Mouse (Mus musculus) midbrain, embryonic 10.5 days (tissue): ENCODE results near the gene Mthfd2. TPM values are rescaled to one million over a fixed set of nuclear protein-coding genes. Genes with fewer than 3 reads are reported as not detected.
A peak's percentile ranks its signal among the peaks of the same experiment; 100 is the strongest.
"Not testable (repeated sequence)": the region's sequence is repeated elsewhere in the genome, so short reads cannot be mapped to it uniquely, and the experiment has no call there.

Source experiments
- DNase-seq: peaks from one replicate; pipeline ENCODE4 v3.0.0-alpha.2; 2017; ENCODE audit warnings: low spot score
- H3K27ac ChIP-seq: fragments of 300-500 bp; sonication (generic); replicated peaks from 2 replicates; pipeline ENCODE4 v1.5.1; 2016; ENCODE audit warnings: mild to moderate bottlenecking
- H3K27me3 ChIP-seq: fragments of 300-500 bp; sonication (generic); 2 replicates; pipeline ENCODE4 v1.6.1; 2016; ENCODE audit warnings: low read depth, mild to moderate bottlenecking; ENCODE audit not compliant: poor library complexity, severe bottlenecking
- H3K36me3 ChIP-seq: fragments of 300-500 bp; sonication (generic); 2 replicates; pipeline ENCODE4 v1.6.1; 2016; ENCODE audit warnings: mild to moderate bottlenecking, moderate library complexity
- H3K4me1 ChIP-seq: fragments of 300-500 bp; sonication (generic); 2 replicates; pipeline ENCODE4 v1.6.1; 2016
- H3K4me3 ChIP-seq: fragments of 300-500 bp; sonication (generic); 2 replicates; pipeline ENCODE4 v1.5.1; 2016; ENCODE audit warnings: mild to moderate bottlenecking, moderate library complexity
- H3K9me3 ChIP-seq: fragments of 300-500 bp; sonication (generic); replicated peaks from 2 replicates; pipeline ENCODE4 v1.6.1; 2016; ENCODE audit warnings: mild to moderate bottlenecking
- WGBS: fragments of 180-500 bp; shearing (Covaris S2); methylation state at CpG from one replicate; pipeline ENCODE4 v1.1.7; 2016; 5-methylcytosine and 5-hydroxymethylcytosine counted together
- polyA plus RNA-seq: library from polyadenylated mRNA; unstranded; fragments of >200 nt; fragmentation: Nextera tagmentation; extraction: Ambion mirVana; gene quantifications from 2 replicates; pipeline ENCODE4 v1.2.1, GENCODE M21; 2016

Gene Mthfd2
- polyA plus RNA-seq, 1 experiment from 2014 or later: 64.0 TPM

- H3K4me3 ChIP-seq: no peak overlapping the region
- 86% methylated on average over 7 of the region's 7 CpGs for WGBS
- no peaks in the 10 kb centered on the region for H3K9me3 ChIP-seq
- H3K36me3 ChIP-seq: peaks cover 45% of the 10 kb centered on the region
- no peak overlapping the region for H3K27ac ChIP-seq
- no peak for DNase-seq
- no peaks in the 10 kb centered on the region for H3K27me3 ChIP-seq
- peaks cover 30% of the 10 kb centered on the region for H3K4me1 ChIP-seq
Observed at GRCm38 (mm10) chr6:83351490-83352160, 25.9 kb upstream of the Mthfd2 start.

- H3K27ac ChIP-seq: no peak overlapping the region; the same call in 1 of the 2 replicates
- no peaks in the 10 kb centered on the region for H3K9me3 ChIP-seq
- WGBS: 89% methylated on average over 16 of the region's 16 CpGs
- H3K4me3 ChIP-seq: peak overlapping the region; percentile 94; the same call in 1 of the 2 replicates
- H3K36me3 ChIP-seq: peaks cover 40% of the 10 kb centered on the region
- H3K27me3 ChIP-seq: no peaks in the 10 kb centered on the region
- H3K4me1 ChIP-seq: peaks cover 30% of the 10 kb centered on the region
- no peak for DNase-seq
Observed at GRCm38 (mm10) chr6:83350851-83351405, 25.2 kb upstream of the Mthfd2 start.

GRCm38 (mm10) chr6:83350172-83350571, 24.5 kb upstream of the Mthfd2 start:
- no peak for DNase-seq
- peaks cover 32% of the 10 kb centered on the region for H3K36me3 ChIP-seq
- H3K27ac ChIP-seq: peak overlapping the region; percentile 95
- peaks cover 30% of the 10 kb centered on the region for H3K4me1 ChIP-seq
- no peaks in the 10 kb centered on the region for H3K9me3 ChIP-seq
- H3K27me3 ChIP-seq: no peaks in the 10 kb centered on the region
- 87% methylated on average over 7 of the region's 7 CpGs for WGBS
- H3K4me3 ChIP-seq: peak overlapping the region; percentile 94

GRCm38 (mm10) chr6:83349274-83349958, 23.7 kb upstream of the Mthfd2 start:
- peaks cover 25% of the 10 kb centered on the region for H3K36me3 ChIP-seq
- no peaks in the 10 kb centered on the region for H3K27me3 ChIP-seq
- no peaks in the 10 kb centered on the region for H3K9me3 ChIP-seq
- WGBS: under 1% methylated on average over 53 of the region's 53 CpGs
- peak; percentile 90 for DNase-seq
- H3K4me3 ChIP-seq: peak overlapping the region; percentile 94
- peaks cover 30% of the 10 kb centered on the region for H3K4me1 ChIP-seq
- H3K27ac ChIP-seq: peak overlapping the region; percentile 95

GRCm38 (mm10) chr6:83348873-83349272, 23.2 kb upstream of the Mthfd2 start, which contains the start of gene Bola3:
Gene Bola3 (plus strand): TSS chr6:83349147.
- DNase-seq: no peak
- no peaks in the 10 kb centered on the region for H3K9me3 ChIP-seq
- WGBS: 37% methylated on average over 6 of the region's 6 CpGs
- peaks cover 30% of the 10 kb centered on the region for H3K4me1 ChIP-seq
- H3K36me3 ChIP-seq: peaks cover 22% of the 10 kb centered on the region
- no peaks in the 10 kb centered on the region for H3K27me3 ChIP-seq
- H3K27ac ChIP-seq: peak within 1 kb of the TSS; percentile 95
- peak within 1 kb of the TSS; percentile 94 for H3K4me3 ChIP-seq

GRCm38 (mm10) chr6:83347916-83348315, 22.2 kb upstream of the Mthfd2 start:
- Histone ChIP-seq H3K27me3 (no peaks in the 10 kb centered on the region), H3K4me3 (no peak overlapping the region), H3K36me3 (peaks cover 20% of the 10 kb centered on the region), H3K4me1 (peaks cover 30% of the 10 kb centered on the region), H3K9me3 (no peaks in the 10 kb centered on the region), H3K27ac (no peak overlapping the region)
- no peak for DNase-seq
- WGBS: 87% methylated on average over 3 of the region's 3 CpGs

- H3K36me3 ChIP-seq: peaks cover 37% of the 10 kb centered on the region
- peaks cover 17% of the 10 kb centered on the region for H3K4me1 ChIP-seq
- not testable (repeated sequence) for H3K27ac ChIP-seq, DNase-seq, H3K9me3 ChIP-seq, H3K27me3 ChIP-seq, H3K4me3 ChIP-seq
- WGBS: 94% methylated on average over 8 of the region's 8 CpGs
Observed at GRCm38 (mm10) chr6:83345285-83345684, 19.6 kb upstream of the Mthfd2 start.

- Histone ChIP-seq H3K27me3 (no peaks in the 10 kb centered on the region), H3K27ac (no peak overlapping the region), H3K9me3 (no peaks in the 10 kb centered on the region), H3K36me3 (peaks cover 60% of the 10 kb centered on the region), H3K4me3 (no peak overlapping the region), H3K4me1 (no peaks in the 10 kb centered on the region)
- WGBS: 93% methylated on average over 2 of the region's 2 CpGs
- DNase-seq: no peak
Observed at GRCm38 (mm10) chr6:83342957-83343356, 17.2 kb upstream of the Mthfd2 start.

GRCm38 (mm10) chr6:83341387-83341786, 15.7 kb upstream of the Mthfd2 start:
- DNase-seq: no peak
- Histone ChIP-seq H3K27ac (no peak overlapping the region), H3K36me3 (peaks cover 76% of the 10 kb centered on the region), H3K27me3 (no peaks in the 10 kb centered on the region), H3K9me3 (no peaks in the 10 kb centered on the region), H3K4me3 (no peak overlapping the region), H3K4me1 (no peaks in the 10 kb centered on the region)
- WGBS: 88% methylated on average over 3 of the region's 3 CpGs

GRCm38 (mm10) chr6:83327591-83328190, 2.0 kb upstream of the Mthfd2 start:
- no peaks in the 10 kb centered on the region for H3K9me3 ChIP-seq
- H3K27ac ChIP-seq: no peak overlapping the region
- peaks cover 22% of the 10 kb centered on the region for H3K4me1 ChIP-seq
- DNase-seq: no peak
- no peaks in the 10 kb centered on the region for H3K27me3 ChIP-seq
- peaks cover 44% of the 10 kb centered on the region for H3K36me3 ChIP-seq
- WGBS: 89% methylated on average over 3 of the region's 3 CpGs
- H3K4me3 ChIP-seq: peak overlapping the region; percentile 97; the same call in 1 of the 2 replicates

- Histone ChIP-seq H3K27ac (peak overlapping the region; percentile 98; the same call in 1 of the 2 replicates), H3K27me3 (no peaks in the 10 kb centered on the region), H3K4me1 (peaks cover 22% of the 10 kb centered on the region), H3K36me3 (peaks cover 34% of the 10 kb centered on the region), H3K9me3 (no peaks in the 10 kb centered on the region), H3K4me3 (peak overlapping the region; percentile 97)
- WGBS: 78% methylated on average over 6 of the region's 6 CpGs
- DNase-seq: no peak
Observed at GRCm38 (mm10) chr6:83326761-83327160, 1.1 kb upstream of the Mthfd2 start.

- H3K4me3 ChIP-seq: peak overlapping the region; percentile 97
- H3K4me1 ChIP-seq: peaks cover 22% of the 10 kb centered on the region
- 11% methylated on average over 6 of the region's 6 CpGs for WGBS
- peaks cover 31% of the 10 kb centered on the region for H3K36me3 ChIP-seq
- H3K27me3 ChIP-seq: no peaks in the 10 kb centered on the region
- H3K9me3 ChIP-seq: no peaks in the 10 kb centered on the region
- H3K27ac ChIP-seq: peak overlapping the region; percentile 98
- no peak for DNase-seq
Observed at GRCm38 (mm10) chr6:83326394-83326736, 657 bp upstream of the Mthfd2 start.
